Mouse (Mus musculus) liver, postnatal 0 days (tissue): ENCODE results near the gene Sh3gl2.

Experiments used
- CTCF ChIP-seq: sonication (generic); IDR thresholded peaks from 2 replicates; pipeline ENCODE4 v1.5.1; 2016; ENCODE audit warnings: antibody characterized with exemption, low read depth
- EP300 ChIP-seq: IDR thresholded peaks from 2 replicates; pipeline ENCODE4 v1.6.1; 2016; ENCODE audit warnings: antibody characterized with exemption, low read depth, mild to moderate bottlenecking

- TF ChIP-seq EP300 (no peak), CTCF (no peak)
Observed at GRCm38 (mm10) chr4:85178394-85179051, 26.4 kb upstream of the Sh3gl2 start.
